Mouse (Mus musculus): ENCODE data around the gene Krt25. TPM values are rescaled to one million over a fixed set of nuclear protein-coding genes. Genes with fewer than 3 reads are reported as not detected.

Gene Krt25
- polyA plus RNA-seq, 1 experiment from 2014 or later: not detected

GRCm38 (mm10) chr11:99284833-99285312 is 37.9 kb downstream of the Krt25 start, which contains the start of gene Krt24:
Gene Krt24 (minus strand): TSS chr11:99285262.
- H3K27ac ChIP-seq (ENCODE audit: low read length): no peak within 1 kb of the TSS
- ATAC-seq: no peak
- WGBS: 61% methylated on average over 11 of the region's 11 CpGs

GRCm38 (mm10) chr11:99284011-99284410 is 38.7 kb downstream of the Krt25 start:
- Histone ChIP-seq H3K27ac (ENCODE audit: low read length) (no peak overlapping the region), H3K9ac (replicated peaks; ENCODE audit: low read depth, low read length) (no peak overlapping the region), H3K4me1 (replicated peaks; ENCODE audit: control insufficient read depth, insufficient read depth, low read length) (peaks cover 4% of the 10 kb centered on the region; the same call in 1 of the 2 replicates), H3K9me3 (ENCODE audit: control insufficient read depth, low read length) (no peaks in the 10 kb centered on the region), H3K4me2 (ENCODE audit: low read length) (no peak overlapping the region), H3K4me3 (replicated peaks; ENCODE audit: low read length) (no peak overlapping the region), H3K36me3 (ENCODE audit: control insufficient read depth, insufficient read depth) (no peaks in the 10 kb centered on the region), H3K27me3 (replicated peaks; ENCODE audit: control insufficient read depth, insufficient read depth, low read length) (no peaks in the 10 kb centered on the region)
- no peak for ATAC-seq
- WGBS: 55% methylated on average over 5 of the region's 5 CpGs

More at GRCm38 (mm10) chr11:99284833-99285312, 37.9 kb downstream of the Krt25 start, which contains the start of gene Krt24:
- Histone ChIP-seq H3K9me3 (ENCODE audit: control insufficient read depth, low read length) (no peaks in the 10 kb centered on the region), H3K4me2 (ENCODE audit: low read length) (no peak within 1 kb of the TSS), H3K4me3 (replicated peaks; ENCODE audit: low read length) (no peak within 1 kb of the TSS), H3K27me3 (replicated peaks; ENCODE audit: control insufficient read depth, insufficient read depth, low read length) (no peaks in the 10 kb centered on the region), H3K9ac (replicated peaks; ENCODE audit: low read depth, low read length) (no peak within 1 kb of the TSS), H3K36me3 (ENCODE audit: control insufficient read depth, insufficient read depth) (no peaks in the 10 kb centered on the region), H3K4me1 (replicated peaks; ENCODE audit: control insufficient read depth, insufficient read depth, low read length) (peaks cover 4% of the 10 kb centered on the region; the same call in 1 of the 2 replicates)

GRCm38 (mm10) chr11:99283334-99283733 is 39.4 kb downstream of the Krt25 start:
- H3K9ac ChIP-seq (replicated peaks; ENCODE audit: low read depth, low read length): no peak overlapping the region
- H3K27me3 ChIP-seq (replicated peaks; ENCODE audit: control insufficient read depth, insufficient read depth, low read length): no peaks in the 10 kb centered on the region
- ATAC-seq: no peak
- 54% methylated on average over 4 of the region's 4 CpGs for WGBS
- H3K4me2 ChIP-seq (ENCODE audit: low read length): no peak overlapping the region
- no peaks in the 10 kb centered on the region for H3K9me3 ChIP-seq (ENCODE audit: control insufficient read depth, low read length)
- peaks cover 4% of the 10 kb centered on the region; the same call in 1 of the 2 replicates for H3K4me1 ChIP-seq (replicated peaks; ENCODE audit: control insufficient read depth, insufficient read depth, low read length)
- H3K36me3 ChIP-seq (ENCODE audit: control insufficient read depth, insufficient read depth): no peaks in the 10 kb centered on the region
- no peak overlapping the region for H3K4me3 ChIP-seq (replicated peaks; ENCODE audit: low read length)
- no peak overlapping the region for H3K27ac ChIP-seq (ENCODE audit: low read length)

GRCm38 (mm10) chr11:99281116-99281515 is 41.6 kb downstream of the Krt25 start:
- H3K9me3 ChIP-seq (ENCODE audit: control insufficient read depth, low read length): no peaks in the 10 kb centered on the region
- 81% methylated on average over 9 of the region's 9 CpGs for WGBS

GRCm38 (mm10) chr11:99279986-99280385 is 42.8 kb downstream of the Krt25 start:
- Histone ChIP-seq H3K9me3 (ENCODE audit: control insufficient read depth, low read length) (no peaks in the 10 kb centered on the region), H3K9ac (replicated peaks; ENCODE audit: low read depth, low read length) (no peak overlapping the region), H3K4me1 (replicated peaks; ENCODE audit: control insufficient read depth, insufficient read depth, low read length) (peaks cover 4% of the 10 kb centered on the region; the same call in 1 of the 2 replicates), H3K36me3 (ENCODE audit: control insufficient read depth, insufficient read depth) (no peaks in the 10 kb centered on the region), H3K27ac (ENCODE audit: low read length) (no peak overlapping the region), H3K4me2 (ENCODE audit: low read length) (no peak overlapping the region), H3K27me3 (replicated peaks; ENCODE audit: control insufficient read depth, insufficient read depth, low read length) (no peaks in the 10 kb centered on the region), H3K4me3 (replicated peaks; ENCODE audit: low read length) (no peak overlapping the region)
- WGBS: 76% methylated on average over 5 of the region's 5 CpGs
- ATAC-seq: no peak

More at GRCm38 (mm10) chr11:99281116-99281515, 41.6 kb downstream of the Krt25 start:
- no peak overlapping the region for H3K4me3 ChIP-seq (replicated peaks; ENCODE audit: low read length)
- no peak overlapping the region for H3K4me2 ChIP-seq (ENCODE audit: low read length)
- peaks cover 4% of the 10 kb centered on the region; the same call in 1 of the 2 replicates for H3K4me1 ChIP-seq (replicated peaks; ENCODE audit: control insufficient read depth, insufficient read depth, low read length)
- H3K27ac ChIP-seq (ENCODE audit: low read length): no peak overlapping the region
- no peaks in the 10 kb centered on the region for H3K36me3 ChIP-seq (ENCODE audit: control insufficient read depth, insufficient read depth)
- ATAC-seq: no peak
- no peaks in the 10 kb centered on the region for H3K27me3 ChIP-seq (replicated peaks; ENCODE audit: control insufficient read depth, insufficient read depth, low read length)
- no peak overlapping the region for H3K9ac ChIP-seq (replicated peaks; ENCODE audit: low read depth, low read length)

GRCm38 (mm10) chr11:99276786-99277185 is 46.0 kb downstream of the Krt25 start:
- H3K9ac ChIP-seq (replicated peaks; ENCODE audit: low read depth, low read length): no peak overlapping the region
- no peak overlapping the region for H3K4me2 ChIP-seq (ENCODE audit: low read length)
- H3K9me3 ChIP-seq (ENCODE audit: control insufficient read depth, low read length): no peaks in the 10 kb centered on the region
- H3K4me1 ChIP-seq (replicated peaks; ENCODE audit: control insufficient read depth, insufficient read depth, low read length): no peaks in the 10 kb centered on the region
- H3K4me3 ChIP-seq (replicated peaks; ENCODE audit: low read length): no peak overlapping the region
- no peak overlapping the region for H3K27ac ChIP-seq (ENCODE audit: low read length)
- H3K36me3 ChIP-seq (ENCODE audit: control insufficient read depth, insufficient read depth): no peaks in the 10 kb centered on the region
- no peak for ATAC-seq
- WGBS: 59% methylated on average over 7 of the region's 7 CpGs
- no peaks in the 10 kb centered on the region for H3K27me3 ChIP-seq (replicated peaks; ENCODE audit: control insufficient read depth, insufficient read depth, low read length)

- ATAC-seq: no peak
- Histone ChIP-seq H3K4me1 (replicated peaks; ENCODE audit: control insufficient read depth, insufficient read depth, low read length) (no peaks in the 10 kb centered on the region), H3K36me3 (ENCODE audit: control insufficient read depth, insufficient read depth) (no peaks in the 10 kb centered on the region)
Measured at GRCm38 (mm10) chr11:99275624-99276023, 47.1 kb downstream of the Krt25 start.

GRCm38 (mm10) chr11:99272721-99273120 is 50.0 kb downstream of the Krt25 start:
- ATAC-seq: no peak
- Histone ChIP-seq H3K9ac (replicated peaks; ENCODE audit: low read depth, low read length) (no peak overlapping the region), H3K4me1 (replicated peaks; ENCODE audit: control insufficient read depth, insufficient read depth, low read length) (no peaks in the 10 kb centered on the region), H3K27me3 (replicated peaks; ENCODE audit: control insufficient read depth, insufficient read depth, low read length) (no peaks in the 10 kb centered on the region), H3K36me3 (ENCODE audit: control insufficient read depth, insufficient read depth) (no peaks in the 10 kb centered on the region), H3K4me3 (replicated peaks; ENCODE audit: low read length) (no peak overlapping the region), H3K4me2 (ENCODE audit: low read length) (no peak overlapping the region), H3K27ac (ENCODE audit: low read length) (no peak overlapping the region), H3K9me3 (ENCODE audit: control insufficient read depth, low read length) (no peaks in the 10 kb centered on the region)
- 79% methylated on average over 4 of the region's 4 CpGs for WGBS

More at GRCm38 (mm10) chr11:99275624-99276023, 47.1 kb downstream of the Krt25 start:
- H3K4me2 ChIP-seq (ENCODE audit: low read length): no peak overlapping the region
- H3K27ac ChIP-seq (ENCODE audit: low read length): no peak overlapping the region
- 81% methylated on average over 6 of the region's 6 CpGs for WGBS
- no peak overlapping the region for H3K9ac ChIP-seq (replicated peaks; ENCODE audit: low read depth, low read length)
- no peaks in the 10 kb centered on the region for H3K27me3 ChIP-seq (replicated peaks; ENCODE audit: control insufficient read depth, insufficient read depth, low read length)
- no peak overlapping the region for H3K4me3 ChIP-seq (replicated peaks; ENCODE audit: low read length)
- no peaks in the 10 kb centered on the region for H3K9me3 ChIP-seq (ENCODE audit: control insufficient read depth, low read length)

GRCm38 (mm10) chr11:99269192-99269591 is 53.6 kb downstream of the Krt25 start:
- Histone ChIP-seq H3K9me3 (ENCODE audit: control insufficient read depth, low read length) (no peaks in the 10 kb centered on the region), H3K27me3 (replicated peaks; ENCODE audit: control insufficient read depth, insufficient read depth, low read length) (no peaks in the 10 kb centered on the region), H3K9ac (replicated peaks; ENCODE audit: low read depth, low read length) (no peak overlapping the region), H3K4me2 (ENCODE audit: low read length) (no peak overlapping the region), H3K4me3 (replicated peaks; ENCODE audit: low read length) (no peak overlapping the region), H3K36me3 (ENCODE audit: control insufficient read depth, insufficient read depth) (no peaks in the 10 kb centered on the region), H3K27ac (ENCODE audit: low read length) (no peak overlapping the region), H3K4me1 (replicated peaks; ENCODE audit: control insufficient read depth, insufficient read depth, low read length) (no peaks in the 10 kb centered on the region)
- ATAC-seq: no peak
- WGBS: 78% methylated on average over 7 of the region's 7 CpGs

GRCm38 (mm10) chr11:99265796-99266195 is 57.0 kb downstream of the Krt25 start:
- WGBS: 18% methylated on average over 9 of the region's 9 CpGs
- Histone ChIP-seq H3K9me3 (ENCODE audit: control insufficient read depth, low read length) (no peaks in the 10 kb centered on the region), H3K4me2 (ENCODE audit: low read length) (no peak overlapping the region), H3K27ac (ENCODE audit: low read length) (no peak overlapping the region), H3K4me1 (replicated peaks; ENCODE audit: control insufficient read depth, insufficient read depth, low read length) (no peaks in the 10 kb centered on the region), H3K9ac (replicated peaks; ENCODE audit: low read depth, low read length) (no peak overlapping the region), H3K27me3 (replicated peaks; ENCODE audit: control insufficient read depth, insufficient read depth, low read length) (no peaks in the 10 kb centered on the region), H3K36me3 (ENCODE audit: control insufficient read depth, insufficient read depth) (no peaks in the 10 kb centered on the region), H3K4me3 (replicated peaks; ENCODE audit: low read length) (no peak overlapping the region)
- no peak for ATAC-seq
